Mouse (Mus musculus): ENCODE measurements at regions not wholly inside any gene's neighbourhood (a gene's known extent, or its start where the extent isn't known, plus 50 kb on each side); places are given as distances from the start of the nearest gene placed in this dataset.

DNA sequence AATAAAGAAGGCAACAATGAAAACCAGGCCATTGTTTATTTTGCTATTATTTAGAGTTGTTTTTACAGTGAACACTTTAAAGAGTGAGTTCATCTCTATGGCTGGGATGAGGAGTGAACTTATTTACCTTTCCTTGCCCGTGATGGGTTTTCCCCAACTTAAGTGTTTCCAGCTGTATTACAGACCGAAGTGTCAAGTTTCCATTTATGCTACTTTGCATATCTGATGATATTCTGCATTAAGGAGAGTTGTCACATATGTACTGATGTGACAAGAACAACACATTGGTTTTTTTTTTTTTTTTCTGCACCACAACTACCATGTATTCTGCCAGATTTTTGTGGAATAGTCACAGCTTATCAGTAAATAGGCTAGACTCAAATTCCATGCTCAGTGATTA, 518.7 kb upstream of the Man1a start:
- TF ChIP-seq POLR2A (IDR thresholded peaks at IDR 0.05; ENCODE audit: insufficient read depth, low read depth, low read length) = no peak
- TF ChIP-seq CTCF (IDR thresholded peaks at IDR 0.05; ENCODE audit: insufficient read depth, low read depth, low read length) = no peak

All from olfactory bulb, adult 2 months (tissue).